8 mouse cellular contexts compared by ENCODE assay signal in the genomic region with DNA sequence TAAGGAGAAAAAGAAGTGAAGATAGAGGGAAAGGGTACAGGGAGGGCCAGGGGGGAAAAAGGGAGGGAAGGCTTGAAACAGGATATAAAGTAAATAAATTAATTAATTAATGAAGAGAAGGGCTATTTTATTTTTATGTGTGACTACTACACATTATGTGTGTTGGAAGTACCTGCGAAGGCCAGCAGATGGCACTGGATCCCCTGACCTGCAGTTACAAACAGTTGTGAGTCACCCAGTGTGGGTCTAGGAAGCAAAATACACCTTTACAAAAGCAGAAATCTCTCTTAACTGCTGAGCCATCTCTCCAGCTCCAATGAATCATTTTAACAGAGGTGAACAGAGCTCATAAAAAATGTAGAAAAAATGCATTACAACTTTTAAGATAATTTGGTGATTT. TPM values are rescaled to one million over a fixed set of nuclear protein-coding genes. Genes with fewer than 3 reads are reported as not detected.
A peak's percentile ranks its signal among the peaks of the same experiment; 100 is the strongest.
DNase-seq lines count a peak whose midpoint lies in the region; ATAC-seq lines count a peak whose summit lies in the region.

No protein-coding gene starts in this region.

- 59% methylated on average over 1 of the region's 1 CpGs for WGBS in hindbrain, embryonic 14.5 days

- no peak overlapping the region for H3K4me2 ChIP-seq in hindbrain, embryonic 14.5 days (replicated peaks)

- no peaks in the 10 kb centered on the region for H3K27me3 ChIP-seq in hindbrain, embryonic 14.5 days (ENCODE audit: control insufficient read depth, insufficient read depth, low read length)

- no peak overlapping the region for H3K4me3 ChIP-seq in hindbrain, embryonic 14.5 days (replicated peaks; ENCODE audit: low read length)

- DNase-seq in gastrocnemius, postnatal 10 days: peak; percentile 27
- no peak for DNase-seq in gastrocnemius, adult 8-10 months (ENCODE audit: low spot score in 2 of 2)
- peak; percentile 38 for DNase-seq in right cerebral cortex, adult 18-20 months
- no peak for DNase-seq in right cerebral cortex, postnatal 36 days (ENCODE audit: low spot score in 2 of 2)
- DNase-seq in cerebellum, postnatal 10 days: peak; percentile 78 to 81
- peak; percentile 67 for DNase-seq in hindbrain, embryonic 14.5 days (ENCODE audit: low spot score)
- peak; percentile 9 for DNase-seq in lung, postnatal 25 days (ENCODE audit: low spot score)
- DNase-seq in thymus, postnatal 4 days: peak; percentile 66

- no peak overlapping the region for H3K27ac ChIP-seq in hindbrain, embryonic 14.5 days

- no peaks in the 10 kb centered on the region for H3K9me3 ChIP-seq in hindbrain, embryonic 14.5 days (ENCODE audit: control insufficient read depth, low read length)

- no peak for ATAC-seq in hindbrain, embryonic 14.5 days (ENCODE audit: low FRiP score)

- peaks cover 27% of the 10 kb centered on the region for H3K36me3 ChIP-seq in hindbrain, embryonic 14.5 days (replicated peaks; ENCODE audit: control insufficient read depth, insufficient read depth)

- H3K9ac ChIP-seq in hindbrain, embryonic 14.5 days: no peak overlapping the region

- no peaks in the 10 kb centered on the region for H3K4me1 ChIP-seq in hindbrain, embryonic 14.5 days (replicated peaks; ENCODE audit: control insufficient read depth, insufficient read depth, low read length)

RNA-seq across cellular contexts. Expression of gene Uggt2, which starts 59.0 kb away (rescaled TPM):
- 10 to 100 TPM in 1 of 2 experiments, 1 to 10 TPM in 1; 7.8 to 10.7 TPM for total RNA-seq in gastrocnemius, postnatal 10 days (2021)
- total RNA-seq in gastrocnemius, adult 8-10 months (2022): 1 to 10 TPM; 6.6 to 8.7 (median 7.8) TPM
- 22.0 and 23.3 TPM in 2 replicates for polyA plus RNA-seq in hindbrain, embryonic 14.5 days (2014; fragmentation: Nextera tagmentation; extraction: Ambion mirVana)

Comparison
In these comparisons a context has a peak if more than half of its experiments do, and no peak if none do; other contexts are left out.
1. DNase-seq: peak in gastrocnemius, postnatal 10 days (single experiment), right cerebral cortex, adult 18-20 months (single experiment), cerebellum, postnatal 10 days (2 of 2), hindbrain, embryonic 14.5 days (single experiment), lung, postnatal 25 days (single experiment) and thymus, postnatal 4 days (single experiment); none in gastrocnemius, adult 8-10 months (0 of 2) and right cerebral cortex, postnatal 36 days (0 of 2).